Mouse (Mus musculus) kidney, adult 2 months (tissue): ENCODE data around the gene Necab2. TPM values are rescaled to one million over a fixed set of nuclear protein-coding genes. Genes with fewer than 3 reads are reported as not detected.

Experiments
- DNase-seq: peaks from one replicate; pipeline ENCODE4 v3.0.0; 2021
- H3K27ac ChIP-seq: fragments of 200-500 bp; 2 replicates; pipeline ENCODE4 v1.5.1; 2012; ENCODE audit warnings: low read depth, low read length, control low read depth, inconsistent platforms; ENCODE audit not compliant: insufficient read depth
- H3K27me3 ChIP-seq: fragments of 200-500 bp; replicated peaks from 2 replicates; pipeline ENCODE4 v1.6.1; 2012; ENCODE audit warnings: mild to moderate bottlenecking, moderate library complexity, low read length, inconsistent platforms; ENCODE audit not compliant: control insufficient read depth, insufficient read depth
- H3K36me3 ChIP-seq: fragments of 200-500 bp; 2 replicates; pipeline ENCODE4 v1.6.1; 2012; ENCODE audit warnings: mild to moderate bottlenecking, moderate library complexity, low read length, inconsistent platforms; ENCODE audit not compliant: control insufficient read depth, insufficient read depth
- H3K4me1 ChIP-seq: fragments of 200-500 bp; 2 replicates; pipeline ENCODE4 v1.6.1; 2011; ENCODE audit warnings: low read length; ENCODE audit not compliant: control insufficient read depth, insufficient read depth
- H3K4me3 ChIP-seq: fragments of 200-500 bp; 2 replicates; pipeline ENCODE4 v1.5.1; 2011; ENCODE audit warnings: mild to moderate bottlenecking, low read depth, low read length, control low read depth; ENCODE audit not compliant: insufficient read depth
- CTCF ChIP-seq: fragments of 200-500 bp; conservative IDR thresholded peaks from 2 replicates; pipeline ENCODE4 v1.5.1; 2011; ENCODE audit warnings: low read depth, mild to moderate bottlenecking, control low read depth, low read length, moderate library complexity, mixed read lengths; ENCODE audit not compliant: insufficient read depth, insufficient read length
- POLR2A ChIP-seq: fragments of 200-500 bp; IDR thresholded peaks from one replicate; pipeline ENCODE4 v1.6.1; 2011; ENCODE audit warnings: low read depth, low read length, control low read depth
- WGBS: fragments of 180-500 bp; shearing (Covaris S2); methylation state at CpG from one replicate; pipeline ENCODE4 v1.1.7; 2018; 5-methylcytosine and 5-hydroxymethylcytosine counted together
- polyA plus RNA-seq: library from polyadenylated mRNA; depleted of rRNA; stranded (reverse); fragments of >200 nt; gene quantifications from 2 replicates; pipeline ENCODE4 v1.2.3, GENCODE M21; 2012

Gene Necab2
- polyA plus RNA-seq, 1 experiment, result 0.11 TPM

GRCm38 (mm10) chr8:119408311-119408710 is 38.2 kb upstream of the Necab2 start:
- no peak overlapping the region for H3K27ac ChIP-seq
- WGBS, result 88% methylated on average over 8 of the region's 8 CpGs
- no peak for DNase-seq
- no peak overlapping the region for H3K4me3 ChIP-seq
- peaks cover 4% of the 10 kb centered on the region; the same call in 1 of the 2 replicates for H3K4me1 ChIP-seq
- no peaks in the 10 kb centered on the region for H3K27me3 ChIP-seq
- H3K36me3 ChIP-seq, result no peaks in the 10 kb centered on the region; the same call in 1 of the 2 replicates
- TF ChIP-seq POLR2A, result no peak
- no peak for TF ChIP-seq CTCF

- Histone ChIP-seq H3K36me3 (no peaks in the 10 kb centered on the region; the same call in 1 of the 2 replicates), H3K4me3 (no peak overlapping the region), H3K27ac (no peak overlapping the region), H3K27me3 (no peaks in the 10 kb centered on the region), H3K4me1 (peaks cover 4% of the 10 kb centered on the region; the same call in 1 of the 2 replicates)
- no peak for DNase-seq
- peak; percentile 57 for TF ChIP-seq CTCF
- no peak for TF ChIP-seq POLR2A
- 57% methylated on average over 10 of the region's 10 CpGs for WGBS
Observed at GRCm38 (mm10) chr8:119412037-119412734, 34.3 kb upstream of the Necab2 start.

DNA sequence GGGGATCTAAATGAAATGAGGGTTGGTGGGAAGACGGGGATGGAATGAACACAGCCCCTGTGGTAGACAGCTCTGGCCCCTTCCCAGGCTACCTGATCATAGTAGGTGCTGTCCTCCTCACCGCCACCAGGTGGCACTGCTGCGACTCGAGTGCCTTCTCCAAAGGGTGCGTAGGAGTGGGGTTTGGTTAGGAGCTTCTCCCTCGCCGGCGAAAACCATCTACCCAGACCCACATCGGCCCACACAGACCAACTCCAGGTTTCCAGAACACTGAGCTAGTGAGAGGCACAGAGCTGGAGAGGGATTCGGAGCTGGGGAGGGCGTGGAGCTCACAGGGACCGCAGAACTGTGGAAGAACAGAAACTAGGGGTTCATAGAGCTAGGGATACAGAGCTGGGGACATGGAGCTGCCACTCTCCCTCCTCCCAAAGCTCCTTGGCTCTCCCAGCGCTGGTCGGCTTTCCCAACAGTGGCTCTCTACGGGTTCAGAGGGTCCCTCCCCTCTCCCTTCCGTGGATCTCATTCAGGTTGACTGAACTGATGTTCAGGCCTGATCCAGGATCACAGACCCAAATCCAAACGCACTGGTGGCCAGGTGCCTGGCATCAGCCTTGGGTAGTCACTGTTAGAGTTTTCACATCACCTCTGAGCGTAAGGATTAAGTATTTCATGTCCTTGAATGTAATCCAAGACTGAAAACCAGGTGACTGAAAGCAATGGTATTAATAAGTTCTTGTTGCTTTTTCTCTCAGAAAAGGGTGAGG is 33.6 kb upstream of the Necab2 start:
- Histone ChIP-seq H3K4me3 (no peak overlapping the region), H3K27ac (no peak overlapping the region), H3K4me1 (peaks cover 4% of the 10 kb centered on the region; the same call in 1 of the 2 replicates), H3K36me3 (no peaks in the 10 kb centered on the region; the same call in 1 of the 2 replicates), H3K27me3 (no peaks in the 10 kb centered on the region)
- TF ChIP-seq CTCF, result peak; percentile 96
- no peak for TF ChIP-seq POLR2A
- 13% methylated on average over 18 of the region's 18 CpGs for WGBS
- DNase-seq, result peak; percentile 79

- H3K36me3 ChIP-seq, result no peaks in the 10 kb centered on the region
- 87% methylated on average over 10 of the region's 10 CpGs for WGBS
- TF ChIP-seq POLR2A (no peak), CTCF (no peak)
- H3K4me1 ChIP-seq, result peaks cover 4% of the 10 kb centered on the region; the same call in 1 of the 2 replicates
- no peak overlapping the region for H3K27ac ChIP-seq
- DNase-seq, result no peak
- H3K27me3 ChIP-seq, result no peaks in the 10 kb centered on the region
- H3K4me3 ChIP-seq, result no peak overlapping the region
Observed at GRCm38 (mm10) chr8:119413605-119414004, 32.9 kb upstream of the Necab2 start.

DNA sequence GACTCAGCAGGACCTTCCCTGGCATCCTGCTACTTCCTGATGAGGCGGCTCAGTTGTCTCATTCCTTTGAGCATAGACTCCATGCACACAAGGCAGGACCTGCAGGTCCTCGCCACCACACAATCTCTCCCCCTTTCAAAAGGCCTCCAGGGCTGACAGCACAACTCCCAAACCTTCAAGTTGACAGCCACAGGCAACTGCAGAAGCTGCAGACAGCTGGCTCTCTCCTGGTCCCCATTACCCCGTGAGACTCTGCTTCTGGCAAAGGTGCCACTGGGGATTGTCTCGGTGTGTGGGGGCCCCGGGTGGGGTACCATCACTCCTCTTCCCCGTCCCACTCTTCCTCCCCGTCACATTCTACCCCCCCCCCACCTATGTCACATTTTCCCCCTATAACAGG is 26.2 kb upstream of the Necab2 start:
- Histone ChIP-seq H3K4me1 (peaks cover 16% of the 10 kb centered on the region), H3K27ac (no peak overlapping the region), H3K4me3 (no peak overlapping the region), H3K36me3 (no peaks in the 10 kb centered on the region), H3K27me3 (no peaks in the 10 kb centered on the region)
- 79% methylated on average over 7 of the region's 7 CpGs for WGBS
- TF ChIP-seq CTCF (no peak), POLR2A (no peak)
- DNase-seq, result no peak

DNA sequence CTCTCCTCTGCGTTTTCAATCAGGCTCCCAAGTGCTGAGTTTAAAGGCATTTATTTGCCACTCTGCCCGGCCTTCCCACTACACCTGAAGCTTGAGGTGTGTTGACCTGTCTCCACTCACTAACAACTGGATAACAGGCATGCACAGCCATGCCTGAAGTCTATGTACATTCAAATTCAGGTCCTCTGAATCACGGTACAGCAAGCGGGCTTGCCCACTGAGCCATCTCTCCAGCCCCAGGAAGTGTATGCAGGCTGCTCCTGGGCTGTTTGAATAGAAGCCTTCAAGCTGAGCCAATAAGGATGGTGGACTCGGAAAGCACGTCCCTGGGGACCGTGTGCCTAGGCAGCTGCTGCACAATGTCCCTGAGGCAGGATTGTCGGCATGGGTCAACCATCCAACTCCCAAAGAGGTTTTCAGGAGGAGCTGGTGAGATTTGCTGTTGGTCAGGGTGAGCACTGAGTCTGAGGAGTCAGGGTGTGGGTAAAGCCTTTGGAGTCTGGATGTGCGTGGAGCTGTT is 24.9 kb upstream of the Necab2 start:
- H3K4me3 ChIP-seq, result no peak overlapping the region
- no peaks in the 10 kb centered on the region for H3K27me3 ChIP-seq
- no peak for DNase-seq
- TF ChIP-seq CTCF, result no peak
- no peak for TF ChIP-seq POLR2A
- peaks cover 22% of the 10 kb centered on the region for H3K4me1 ChIP-seq
- 0 out of 2 replicates have a peak overlapping the region, but pooled peaks have one; percentile 8 for H3K27ac ChIP-seq
- WGBS, result 64% methylated on average over 9 of the region's 9 CpGs
- H3K36me3 ChIP-seq, result no peaks in the 10 kb centered on the region
